ENCODE assay signal across 8 mouse cellular contexts in genomic region chr7:45395129-45395541, GRCm38 (mm10). TPM values are rescaled to one million over a fixed set of nuclear protein-coding genes. Genes with fewer than 3 reads are reported as not detected.
A peak's percentile ranks its signal among the peaks of the same experiment; 100 is the strongest.
DNase-seq lines count a peak whose midpoint lies in the region; ATAC-seq and TF ChIP-seq lines count a peak whose summit lies in the region.

No protein-coding gene starts in this region.

- peaks cover 18% of the 10 kb centered on the region for H3K36me3 ChIP-seq in kidney, postnatal 0 days (ENCODE audit: insufficient read depth, low read length)
- peaks cover 29% of the 10 kb centered on the region for H3K36me3 ChIP-seq in embryonic facial prominence, embryonic 14.5 days (ENCODE audit: control insufficient read depth, insufficient read depth, low read length)
- peaks cover 44% of the 10 kb centered on the region for H3K36me3 ChIP-seq in limb, embryonic 10.5 days
- H3K36me3 ChIP-seq in neural tube, embryonic 14.5 days (ENCODE audit: control insufficient read depth, insufficient read depth, low read length): peaks cover 13% of the 10 kb centered on the region

- H3K27ac ChIP-seq in kidney, postnatal 0 days: peak overlapping the region; percentile 98
- peak overlapping the region; percentile 99 for H3K27ac ChIP-seq in embryonic facial prominence, embryonic 14.5 days (replicated peaks; ENCODE audit: low read depth, low read length)
- peak overlapping the region; percentile 98 for H3K27ac ChIP-seq in limb, embryonic 10.5 days
- peak overlapping the region; percentile 91 for H3K27ac ChIP-seq in neural tube, embryonic 14.5 days (ENCODE audit: low read depth, low read length)

- TF ChIP-seq CTCF in kidney, postnatal 0 days (IDR thresholded peaks at IDR 0.05; ENCODE audit: low read depth): no peak
- no peak for TF ChIP-seq CTCF in Patski (IDR thresholded peaks at IDR 0.05)

- POLR2A ChIA-PET in Patski (lab: Charles Lee): interaction anchor here (0.6 to 1.2 kb wide), 2 partner anchors 13 to 131 kb away, joined by 3 read pairs; no protein-coding TSS in a partner anchor

- in situ Hi-C loops in Patski (cut with MboI; ENCODE audit: low pct_unique_long_range_greater_than_20kb): no loop called here

- WGBS in kidney, postnatal 0 days: 0% methylated on average over 19 of the region's 20 CpGs
- 1% methylated on average over 17 of the region's 20 CpGs for WGBS in embryonic facial prominence, embryonic 14.5 days
- 0% methylated on average over 19 of the region's 20 CpGs for WGBS in limb, embryonic 10.5 days
- WGBS in neural tube, embryonic 14.5 days: 0% methylated on average over 20 of the region's 20 CpGs

- CTCF ChIA-PET in Patski (lab: Charles Lee): interaction anchor here (0.6 kb wide), 1 partner anchor 86 kb away, joined by 3 read pairs; no protein-coding TSS in a partner anchor

- peak; percentile 87 for DNase-seq in kidney, postnatal 0 days (ENCODE audit: low spot score)
- DNase-seq in kidney, adult 8-10 months: no peak
- peak; percentile 28 for DNase-seq in Patski (ENCODE audit: low read depth, low spot score)
- DNase-seq in embryonic facial prominence, embryonic 14.5 days (ENCODE audit: low spot score): peak; percentile 91
- no peak for DNase-seq in limb, embryonic 10.5 days (ENCODE audit: low spot score)
- DNase-seq in right cerebral cortex, adult 2 months (ENCODE audit: low spot score in 2 of 2): no peak
- DNase-seq in kidney, postnatal 4 days: no peak

- peak overlapping the region; percentile 88 for H3K4me2 ChIP-seq in kidney, postnatal 0 days (ENCODE audit: low read length)
- H3K4me2 ChIP-seq in embryonic facial prominence, embryonic 14.5 days (ENCODE audit: low read depth, low read length): peak overlapping the region; percentile 97
- peak overlapping the region; percentile 98 for H3K4me2 ChIP-seq in neural tube, embryonic 14.5 days (ENCODE audit: low read depth, low read length)

- peak overlapping the region; percentile 91 for H3K9ac ChIP-seq in kidney, postnatal 0 days (ENCODE audit: low read depth, low read length)
- H3K9ac ChIP-seq in embryonic facial prominence, embryonic 14.5 days (ENCODE audit: low read depth, low read length): peak overlapping the region; percentile 95
- peak overlapping the region; percentile 84 for H3K9ac ChIP-seq in neural tube, embryonic 14.5 days (replicated peaks; ENCODE audit: low read depth, low read length)

- ATAC-seq in kidney, postnatal 0 days (replicated peaks; ENCODE audit: low FRiP score, low read depth): peak; percentile 62
- peak; percentile 68 for ATAC-seq in Patski
- peak; percentile 65 for ATAC-seq in embryonic facial prominence, embryonic 14.5 days (ENCODE audit: low read depth)
- peak; percentile 80 for ATAC-seq in neural tube, embryonic 14.5 days (ENCODE audit: low read depth)

- no peaks in the 10 kb centered on the region for H3K9me3 ChIP-seq in kidney, postnatal 0 days (replicated peaks; ENCODE audit: low read length)
- no peaks in the 10 kb centered on the region for H3K9me3 ChIP-seq in embryonic facial prominence, embryonic 14.5 days (ENCODE audit: control insufficient read depth, low read length)
- no peaks in the 10 kb centered on the region for H3K9me3 ChIP-seq in limb, embryonic 10.5 days (replicated peaks)
- no peaks in the 10 kb centered on the region for H3K9me3 ChIP-seq in neural tube, embryonic 14.5 days (ENCODE audit: control insufficient read depth, low read length)

- H3K4me1 ChIP-seq in kidney, postnatal 0 days (replicated peaks; ENCODE audit: insufficient read depth, low read length): peaks cover 11% of the 10 kb centered on the region
- H3K4me1 ChIP-seq in embryonic facial prominence, embryonic 14.5 days (ENCODE audit: control insufficient read depth, insufficient read depth, low read length): peaks cover 10% of the 10 kb centered on the region
- peaks cover 18% of the 10 kb centered on the region for H3K4me1 ChIP-seq in limb, embryonic 10.5 days
- peaks cover 21% of the 10 kb centered on the region for H3K4me1 ChIP-seq in neural tube, embryonic 14.5 days (ENCODE audit: control insufficient read depth, insufficient read depth, low read length)

- peak overlapping the region; percentile 79 for H3K4me3 ChIP-seq in kidney, postnatal 0 days (replicated peaks; ENCODE audit: low read depth, low read length)
- peak overlapping the region; percentile 79 for H3K4me3 ChIP-seq in embryonic facial prominence, embryonic 14.5 days (ENCODE audit: low read depth, low read length)
- H3K4me3 ChIP-seq in limb, embryonic 10.5 days: peak overlapping the region; percentile 87
- peak overlapping the region; percentile 58 for H3K4me3 ChIP-seq in neural tube, embryonic 14.5 days (ENCODE audit: low read depth, low read length)

- no peaks in the 10 kb centered on the region for H3K27me3 ChIP-seq in kidney, postnatal 0 days (ENCODE audit: insufficient read depth, low read length)
- no peaks in the 10 kb centered on the region for H3K27me3 ChIP-seq in Patski
- no peaks in the 10 kb centered on the region for H3K27me3 ChIP-seq in embryonic facial prominence, embryonic 14.5 days (replicated peaks; ENCODE audit: control insufficient read depth, insufficient read depth, low read length)
- H3K27me3 ChIP-seq in limb, embryonic 10.5 days (ENCODE audit: low read depth, poor library complexity, severe bottlenecking): no peaks in the 10 kb centered on the region
- no peaks in the 10 kb centered on the region for H3K27me3 ChIP-seq in neural tube, embryonic 14.5 days (ENCODE audit: control insufficient read depth, insufficient read depth, low read length)

RNA-seq across cellular contexts. Expression of gene Snrnp70, which starts 0.4 kb away (rescaled TPM):
- 148 and 163 TPM in 2 replicates for polyA plus RNA-seq in kidney, postnatal 0 days (2015; fragmentation: Nextera tagmentation; extraction: Ambion mirVana)
- polyA plus RNA-seq in Patski (2021): 328 TPM
- 56.5 and 61.1 TPM in 2 replicates for polyA plus RNA-seq in embryonic facial prominence, embryonic 14.5 days (2014; fragmentation: Nextera tagmentation; extraction: Ambion mirVana)
- polyA plus RNA-seq in limb, embryonic 10.5 days (2016; fragmentation: Nextera tagmentation; extraction: Ambion mirVana): 305 and 308 TPM in 2 replicates
- 76.1 and 93.7 TPM in 2 replicates for polyA plus RNA-seq in neural tube, embryonic 14.5 days (2014; fragmentation: Nextera tagmentation; extraction: Ambion mirVana)

RNA-seq across cellular contexts. Expression of gene Kcna7, which starts 10.3 kb away (rescaled TPM):
- polyA plus RNA-seq in kidney, postnatal 0 days (2015; fragmentation: Nextera tagmentation; extraction: Ambion mirVana): 0.05 and 0.06 TPM in 2 replicates
- polyA plus RNA-seq in Patski (2021): 0.27 TPM
- polyA plus RNA-seq in embryonic facial prominence, embryonic 14.5 days (2014; fragmentation: Nextera tagmentation; extraction: Ambion mirVana): 0.24 TPM in 1 of 2 replicates, not detected in the other
- polyA plus RNA-seq in limb, embryonic 10.5 days (2016; fragmentation: Nextera tagmentation; extraction: Ambion mirVana): 0.06 TPM in 1 of 2 replicates, not detected in the other
- not detected in 2 replicates for polyA plus RNA-seq in neural tube, embryonic 14.5 days (2014; fragmentation: Nextera tagmentation; extraction: Ambion mirVana)

RNA-seq across cellular contexts. Expression of gene Ntf5, which starts 18.4 kb away (rescaled TPM):
- polyA plus RNA-seq in kidney, postnatal 0 days (2015; fragmentation: Nextera tagmentation; extraction: Ambion mirVana): 1.5 and 1.6 TPM in 2 replicates
- polyA plus RNA-seq in Patski (2021): 3.0 TPM
- 3.0 and 3.1 TPM in 2 replicates for polyA plus RNA-seq in embryonic facial prominence, embryonic 14.5 days (2014; fragmentation: Nextera tagmentation; extraction: Ambion mirVana)
- polyA plus RNA-seq in limb, embryonic 10.5 days (2016; fragmentation: Nextera tagmentation; extraction: Ambion mirVana): 2.1 and 2.2 TPM in 2 replicates
- polyA plus RNA-seq in neural tube, embryonic 14.5 days (2014; fragmentation: Nextera tagmentation; extraction: Ambion mirVana): not detected in 2 replicates

RNA-seq across cellular contexts. Expression of gene Lin7b, which starts 24.8 kb away (rescaled TPM):
- polyA plus RNA-seq in kidney, postnatal 0 days (2015; fragmentation: Nextera tagmentation; extraction: Ambion mirVana): 1.2 and 1.6 TPM in 2 replicates
- 4.7 TPM for polyA plus RNA-seq in Patski (2021)
- polyA plus RNA-seq in embryonic facial prominence, embryonic 14.5 days (2014; fragmentation: Nextera tagmentation; extraction: Ambion mirVana): 2.4 TPM in 2 replicates
- polyA plus RNA-seq in limb, embryonic 10.5 days (2016; fragmentation: Nextera tagmentation; extraction: Ambion mirVana): 0.40 and 0.64 TPM in 2 replicates
- polyA plus RNA-seq in neural tube, embryonic 14.5 days (2014; fragmentation: Nextera tagmentation; extraction: Ambion mirVana): 24.9 and 49.4 TPM in 2 replicates

RNA-seq across cellular contexts. Expression of gene Lhb, which starts 25.5 kb away (rescaled TPM):
- polyA plus RNA-seq in kidney, postnatal 0 days (2015; fragmentation: Nextera tagmentation; extraction: Ambion mirVana): not detected in 2 replicates
- 0.14 TPM for polyA plus RNA-seq in Patski (2021)
- polyA plus RNA-seq in embryonic facial prominence, embryonic 14.5 days (2014; fragmentation: Nextera tagmentation; extraction: Ambion mirVana): 1.4 TPM in 1 of 2 replicates, not detected in the other
- not detected in 2 replicates for polyA plus RNA-seq in limb, embryonic 10.5 days (2016; fragmentation: Nextera tagmentation; extraction: Ambion mirVana)
- polyA plus RNA-seq in neural tube, embryonic 14.5 days (2014; fragmentation: Nextera tagmentation; extraction: Ambion mirVana): not detected in 2 replicates

Comparison
In these comparisons a context has a peak if more than half of its experiments do, and no peak if none do; other contexts are left out.
1. DNase-seq: peak in kidney, postnatal 0 days (single experiment), Patski (single experiment) and embryonic facial prominence, embryonic 14.5 days (single experiment); none in kidney, adult 8-10 months (0 of 2), limb, embryonic 10.5 days (single experiment), right cerebral cortex, adult 2 months (0 of 2) and kidney, postnatal 4 days (0 of 2).
2. Peak in every context shown above with its lines, with median percentiles within 50 percentile points of each other: ATAC-seq, H3K27ac ChIP-seq, H3K4me2 ChIP-seq, H3K4me3 ChIP-seq and H3K9ac ChIP-seq.